In the genomic region with DNA sequence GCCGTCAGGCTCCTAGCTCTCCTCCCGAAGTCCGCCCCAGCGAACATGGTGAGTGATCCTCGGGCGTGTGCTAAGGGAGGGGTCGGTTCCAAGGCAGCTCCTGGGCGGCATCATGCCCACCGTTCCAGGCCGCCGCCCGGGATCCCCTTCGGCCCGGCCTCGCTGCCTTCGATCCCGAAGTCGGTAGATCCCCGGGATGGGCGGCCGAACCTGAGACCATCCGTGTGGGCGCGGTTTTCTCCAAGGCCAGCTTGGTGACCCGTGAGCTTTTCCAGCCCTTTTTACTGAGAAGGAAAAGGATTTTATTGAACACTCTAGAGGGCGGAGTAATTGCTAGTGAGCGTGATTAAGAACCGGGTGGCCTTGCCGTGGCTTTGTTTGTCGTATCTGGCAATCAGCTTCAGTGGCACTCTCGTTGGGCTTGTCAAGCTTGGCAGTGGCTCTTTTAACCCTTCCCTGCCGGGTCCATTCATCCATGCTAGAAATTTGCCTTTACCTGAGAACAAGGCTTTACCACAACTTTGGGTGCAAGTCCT, we compare ENCODE assay signal across 8 mouse cellular contexts. TPM values are rescaled to one million over a fixed set of nuclear protein-coding genes. Genes with fewer than 3 reads are reported as not detected.
DNase-seq lines count a peak whose midpoint lies in the region; ATAC-seq and TF ChIP-seq lines count a peak whose summit lies in the region.

No protein-coding gene starts in this region.

- TF ChIP-seq POLR2A in heart, adult 2 months (IDR thresholded peaks at IDR 0.05; ENCODE audit: insufficient read depth, low read depth, low read length), result no peak
- TF ChIP-seq POLR2A in brain, embryonic 14.5 days (IDR thresholded peaks at IDR 0.05; ENCODE audit: borderline replicate concordance, extremely low read depth, insufficient read depth, insufficient read length, poor library complexity, severe bottlenecking), result peak; percentile 27; the same call in 1 of the 2 replicates

- H3K4me2 ChIP-seq in limb, embryonic 11.5 days (ENCODE audit: low read depth, severe bottlenecking), result peak overlapping the region; percentile 74

- WGBS in heart, adult 2 months, result 0% methylated on average over 32 of the region's 32 CpGs
- under 1% methylated on average over 32 of the region's 32 CpGs for WGBS in limb, embryonic 11.5 days
- WGBS in midbrain, embryonic 10.5 days, result under 1% methylated on average over 32 of the region's 32 CpGs

- no peak for TF ChIP-seq EP300 in heart, adult 2 months (IDR thresholded peaks at IDR 0.05; ENCODE audit: insufficient read depth, low read depth, low read length)

- peak; percentile 18 for ATAC-seq in limb, embryonic 11.5 days (ENCODE audit: insufficient number of reproducible peaks, low FRiP score, low TSS enrichment, low read depth)
- no peak for ATAC-seq in monocyte, adult 5-6 weeks (replicated peaks; ENCODE audit: insufficient number of reproducible peaks, low FRiP score, low TSS enrichment, poor library complexity, severe bottlenecking)

- DNase-seq in heart, adult 2 months, result no peak
- DNase-seq in heart, adult 8-10 months (ENCODE audit: low spot score), result no peak
- peak; percentile 54 for DNase-seq in CD4-positive, CD25-positive, alpha-beta regulatory T cell, adult 2 months (ENCODE audit: low read depth, low spot score)
- DNase-seq in brain, embryonic 14.5 days (ENCODE audit: low read depth), result peak; percentile 92
- peak; percentile 23 for DNase-seq in frontal cortex, postnatal 14 days (ENCODE audit: low spot score in 2 of 2)
- no peak for DNase-seq in limb, embryonic 11.5 days (ENCODE audit: low spot score)
- DNase-seq in midbrain, embryonic 10.5 days (ENCODE audit: low spot score), result no peak

- peaks cover 11% of the 10 kb centered on the region for H3K36me3 ChIP-seq in heart, adult 2 months (ENCODE audit: control insufficient read depth, insufficient read depth, low read length)
- no peaks in the 10 kb centered on the region for H3K36me3 ChIP-seq in limb, embryonic 11.5 days (ENCODE audit: control insufficient read depth, insufficient read depth, low read length)
- H3K36me3 ChIP-seq in midbrain, embryonic 10.5 days, result no peaks in the 10 kb centered on the region

- H3K4me3 ChIP-seq in heart, adult 2 months, result peak overlapping the region; percentile 79
- H3K4me3 ChIP-seq in limb, embryonic 11.5 days (ENCODE audit: low read depth, low read length), result peak overlapping the region; percentile 75
- H3K4me3 ChIP-seq in midbrain, embryonic 10.5 days, result peak overlapping the region; percentile 79

- intact Hi-C loops in heart, adult 2 months (cut with DNase I), result loop anchor here (1.0 to 5.0 kb wide), 3 partner anchors 92 to 453 kb away; a partner anchor contains a TSS

- no peaks in the 10 kb centered on the region for H3K9me3 ChIP-seq in limb, embryonic 11.5 days (ENCODE audit: control insufficient read depth, low read length)
- H3K9me3 ChIP-seq in midbrain, embryonic 10.5 days (replicated peaks), result no peaks in the 10 kb centered on the region

- peaks cover 5% of the 10 kb centered on the region for H3K79me2 ChIP-seq in heart, adult 2 months (replicated peaks; ENCODE audit: control insufficient read depth, insufficient read depth, low read length)

- TF ChIP-seq CTCF in heart, adult 2 months (IDR thresholded peaks at IDR 0.05), result no peak
- TF ChIP-seq CTCF in brain, embryonic 14.5 days (IDR thresholded peaks at IDR 0.05; ENCODE audit: borderline replicate concordance, extremely low read depth, insufficient read depth, insufficient read length), result no peak

- peaks cover 14% of the 10 kb centered on the region for H3K4me1 ChIP-seq in heart, adult 2 months (ENCODE audit: control insufficient read depth, insufficient read depth, low read length)
- 0 out of 2 replicates have a peak, but pooled peaks cover 3% of the 10 kb centered on the region for H3K4me1 ChIP-seq in limb, embryonic 11.5 days (ENCODE audit: control insufficient read depth, insufficient read depth, low read length)
- H3K4me1 ChIP-seq in midbrain, embryonic 10.5 days, result peaks cover 31% of the 10 kb centered on the region

- peak overlapping the region; percentile 93 for H3K27ac ChIP-seq in heart, adult 2 months
- H3K27ac ChIP-seq in limb, embryonic 11.5 days (replicated peaks; ENCODE audit: low read depth, low read length), result peak overlapping the region; percentile 95
- H3K27ac ChIP-seq in midbrain, embryonic 10.5 days (replicated peaks), result peak overlapping the region; percentile 95

- peak overlapping the region; percentile 92 for H3K9ac ChIP-seq in heart, adult 2 months (ENCODE audit: low read depth, low read length)
- H3K9ac ChIP-seq in limb, embryonic 11.5 days (ENCODE audit: low read length), result peak overlapping the region; percentile 87

- H3K27me3 ChIP-seq in heart, adult 2 months (ENCODE audit: control insufficient read depth, insufficient read depth, low read length), result no peaks in the 10 kb centered on the region
- H3K27me3 ChIP-seq in limb, embryonic 11.5 days (ENCODE audit: control insufficient read depth, insufficient read depth, low read length), result no peaks in the 10 kb centered on the region
- no peaks in the 10 kb centered on the region for H3K27me3 ChIP-seq in midbrain, embryonic 10.5 days (ENCODE audit: low read depth, poor library complexity, severe bottlenecking)

RNA-seq across cellular contexts. Expression of a gene that starts 0.5 kb away (rescaled TPM):
- total RNA-seq in heart, adult 2 months (2021), result 100 to 1,000 TPM; 163 to 166 TPM
- 54.8 and 85.7 TPM in 2 replicates for polyA plus RNA-seq in heart, adult 2 months (2012; rRNA removed)
- 100 to 1,000 TPM; 129 to 151 (median 143) TPM for total RNA-seq in heart, adult 8-10 months (2022)
- polyA plus RNA-seq in brain, embryonic 14.5 days (2012; rRNA removed), result 106 and 159 TPM in 2 replicates
- 371 and 373 TPM in 2 replicates for polyA plus RNA-seq in limb, embryonic 11.5 days (2014; fragmentation: Nextera tagmentation; extraction: Ambion mirVana)
- polyA plus RNA-seq in midbrain, embryonic 10.5 days (2016; fragmentation: Nextera tagmentation; extraction: Ambion mirVana), result 314 and 333 TPM in 2 replicates
- total RNA-seq in monocyte, adult 5-6 weeks (2017), result 109 to 168 TPM (median 146 TPM) in 3 replicates

RNA-seq across cellular contexts. Expression of a gene that starts 52.7 kb away (rescaled TPM):
- total RNA-seq in heart, adult 2 months (2021), result under 1 TPM; 0.25 to 0.26 TPM
- 0.27 and 0.32 TPM in 2 replicates for polyA plus RNA-seq in heart, adult 2 months (2012; rRNA removed)
- total RNA-seq in heart, adult 8-10 months (2022), result under 1 TPM in 3 of 4 experiments, not detected in 1; 0.16 to 0.47 (median 0.17) TPM
- polyA plus RNA-seq in brain, embryonic 14.5 days (2012; rRNA removed), result 0.86 and 1.7 TPM in 2 replicates
- polyA plus RNA-seq in limb, embryonic 11.5 days (2014; fragmentation: Nextera tagmentation; extraction: Ambion mirVana), result 0.72 and 1.5 TPM in 2 replicates
- 1.7 and 2.2 TPM in 2 replicates for polyA plus RNA-seq in midbrain, embryonic 10.5 days (2016; fragmentation: Nextera tagmentation; extraction: Ambion mirVana)
- 0.19 to 1.3 TPM (median 1.1 TPM) in 3 replicates for total RNA-seq in monocyte, adult 5-6 weeks (2017)

Comparison
In these comparisons a context has a peak if more than half of its experiments do, and no peak if none do; other contexts are left out.
1. DNase-seq: peak in CD4-positive, CD25-positive, alpha-beta regulatory T cell, adult 2 months (single experiment), brain, embryonic 14.5 days (single experiment) and frontal cortex, postnatal 14 days (2 of 2); none in heart, adult 2 months (0 of 2), heart, adult 8-10 months (single experiment), limb, embryonic 11.5 days (single experiment) and midbrain, embryonic 10.5 days (single experiment).
2. Peak in every context shown above with its lines, with median percentiles within 50 percentile points of each other: H3K27ac ChIP-seq and H3K4me3 ChIP-seq.